Mouse (Mus musculus): ENCODE results near the gene Psmc3ip. TPM values are rescaled to one million over a fixed set of nuclear protein-coding genes. Genes with fewer than 3 reads are reported as not detected.
"Not testable (repeated sequence)": the region's sequence is repeated elsewhere in the genome, so short reads cannot be mapped to it uniquely, and the experiment has no call there.

The Psmc3ip gene
- polyA plus RNA-seq, 1 experiment from 2014 or later, result 63.3 TPM

- peaks cover 12% of the 10 kb centered on the region for H3K36me3 ChIP-seq (ENCODE audit: poor library complexity, severe bottlenecking)
- no peaks in the 10 kb centered on the region for H3K4me1 ChIP-seq
- H3K4me3 ChIP-seq, result no peak overlapping the region
- no peaks in the 10 kb centered on the region for H3K27me3 ChIP-seq
- no peak overlapping the region for H3K9ac ChIP-seq
- H3K27ac ChIP-seq, result no peak overlapping the region
- ATAC-seq, result no peak
- H3K4me2 ChIP-seq, result no peak overlapping the region
- H3K9me3 ChIP-seq (replicated peaks), result peaks cover 4% of the 10 kb centered on the region; the same call in 1 of the 2 replicates
- WGBS, result 87% methylated on average over 2 of the region's 2 CpGs
Measured at GRCm38 (mm10) chr11:101131187-101131586, 36.0 kb upstream of the Psmc3ip start.

DNA sequence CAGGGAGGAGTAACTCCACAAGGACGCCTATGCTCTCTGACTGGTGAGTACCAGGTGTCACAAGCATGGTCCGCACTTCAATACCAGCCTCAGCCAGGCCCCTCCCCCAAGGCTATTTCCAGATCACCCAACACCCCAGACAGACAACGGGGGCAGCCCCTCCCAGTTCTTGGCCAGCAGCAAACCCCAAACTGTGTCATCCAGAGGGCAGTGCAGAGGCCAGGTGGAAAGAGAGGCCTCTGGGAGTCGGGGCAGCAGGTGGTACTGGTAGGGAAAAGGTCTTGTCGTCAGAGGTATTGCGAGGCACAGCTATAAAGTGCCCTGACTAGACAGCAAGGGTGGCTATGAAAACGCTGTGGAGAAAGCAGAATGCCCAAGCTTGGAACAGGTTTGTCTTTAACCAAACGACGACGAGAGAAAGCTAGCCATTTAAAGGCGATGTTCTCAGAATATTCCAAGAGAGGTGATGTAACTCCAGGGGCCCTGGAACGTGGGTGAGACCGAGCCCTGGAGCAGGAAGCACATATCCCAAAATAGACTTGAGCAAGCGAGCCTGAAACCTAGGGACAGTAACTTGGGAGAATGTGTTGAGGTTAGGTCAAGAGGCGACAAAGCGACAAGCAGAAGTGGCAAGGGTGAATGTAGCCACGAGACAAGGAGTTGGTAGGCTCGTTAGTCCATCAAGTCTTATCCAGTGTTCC is 35.0 kb upstream of the Psmc3ip start:
- Histone ChIP-seq H3K9ac (peak overlapping the region; percentile 30; the same call in 1 of the 2 replicates), H3K9me3 (replicated peaks) (peaks cover 4% of the 10 kb centered on the region; the same call in 1 of the 2 replicates), H3K27ac (no peak overlapping the region), H3K4me2 (no peak overlapping the region), H3K4me1 (no peaks in the 10 kb centered on the region), H3K4me3 (no peak overlapping the region), H3K27me3 (no peaks in the 10 kb centered on the region), H3K36me3 (ENCODE audit: poor library complexity, severe bottlenecking) (peaks cover 22% of the 10 kb centered on the region)
- no peak for ATAC-seq
- WGBS, result 55% methylated on average over 18 of the region's 18 CpGs

- no peaks in the 10 kb centered on the region for H3K27me3 ChIP-seq
- ATAC-seq, result no peak
- H3K9ac ChIP-seq, result no peak overlapping the region
- H3K9me3 ChIP-seq (replicated peaks), result peaks cover 4% of the 10 kb centered on the region; the same call in 1 of the 2 replicates
- peaks cover 31% of the 10 kb centered on the region for H3K36me3 ChIP-seq (ENCODE audit: poor library complexity, severe bottlenecking)
- H3K4me3 ChIP-seq, result no peak overlapping the region
- no peak overlapping the region for H3K4me2 ChIP-seq
- 85% methylated on average over 11 of the region's 11 CpGs for WGBS
- no peaks in the 10 kb centered on the region for H3K4me1 ChIP-seq
- no peak overlapping the region for H3K27ac ChIP-seq
Measured at GRCm38 (mm10) chr11:101128996-101129577, 33.9 kb upstream of the Psmc3ip start.

DNA sequence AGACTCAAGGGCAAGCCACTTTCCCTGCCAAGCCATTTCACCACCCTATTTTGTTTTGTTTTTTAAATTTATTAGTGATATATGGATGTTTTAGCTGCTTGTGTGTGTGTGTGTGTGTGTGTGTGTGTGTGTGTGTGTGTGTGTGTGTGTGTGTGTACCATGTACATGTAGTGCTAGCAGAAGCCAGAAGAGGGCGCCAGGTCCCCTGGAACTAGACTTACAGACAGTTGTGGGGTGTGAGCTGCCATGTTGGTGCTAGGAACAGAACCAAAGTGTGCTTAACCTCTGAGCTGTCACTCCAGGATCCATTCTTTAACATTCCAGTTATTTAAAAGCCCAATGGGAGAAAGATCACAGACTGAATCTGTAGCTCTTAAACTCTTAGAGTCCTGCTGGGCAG is 31.8 kb upstream of the Psmc3ip start:
- H3K9ac ChIP-seq, result no peak overlapping the region
- WGBS, result 80% methylated on average over 1 of the region's 1 CpGs

GRCm38 (mm10) chr11:101125008-101125407 is 29.8 kb upstream of the Psmc3ip start:
- not testable (repeated sequence) for H3K9me3 ChIP-seq (replicated peaks); H3K4me3 ChIP-seq; H3K27ac ChIP-seq; H3K27me3 ChIP-seq; H3K9ac ChIP-seq; H3K4me2 ChIP-seq; ATAC-seq
- peaks cover 15% of the 10 kb centered on the region for H3K4me1 ChIP-seq
- peaks cover 49% of the 10 kb centered on the region for H3K36me3 ChIP-seq (ENCODE audit: poor library complexity, severe bottlenecking)
- 95% methylated on average over 9 of the region's 9 CpGs for WGBS

More for the DNA sequence above, 31.8 kb upstream of the Psmc3ip start:
- Histone ChIP-seq H3K9me3 (replicated peaks) (peaks cover 4% of the 10 kb centered on the region; the same call in 1 of the 2 replicates), H3K4me3 (no peak overlapping the region), H3K27me3 (no peaks in the 10 kb centered on the region), H3K36me3 (ENCODE audit: poor library complexity, severe bottlenecking) (peaks cover 49% of the 10 kb centered on the region), H3K27ac (no peak overlapping the region), H3K4me1 (no peaks in the 10 kb centered on the region), H3K4me2 (no peak overlapping the region)
- ATAC-seq, result no peak

DNA sequence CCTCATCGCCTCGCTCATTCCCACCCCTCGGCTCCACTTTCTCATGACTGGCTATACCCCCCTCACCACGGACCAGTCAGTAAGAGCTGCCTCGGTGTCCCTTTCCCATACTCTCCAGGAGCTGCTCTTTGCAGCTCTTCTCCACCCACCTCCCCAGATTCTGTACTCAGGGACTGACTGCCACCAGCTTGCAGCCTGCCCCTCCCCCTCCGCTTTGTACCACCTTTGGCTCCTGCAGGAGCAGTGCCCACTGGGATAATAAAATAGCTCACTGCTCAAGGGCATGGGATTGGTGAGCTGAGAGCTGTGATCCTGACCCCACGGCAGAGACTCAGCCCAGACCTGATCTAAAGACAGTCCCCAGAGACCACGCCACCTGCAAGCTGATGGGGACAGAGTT is 29.3 kb upstream of the Psmc3ip start:
- H3K27me3 ChIP-seq; H3K4me3 ChIP-seq; ATAC-seq; H3K9ac ChIP-seq; H3K27ac ChIP-seq; H3K4me2 ChIP-seq; H3K9me3 ChIP-seq (replicated peaks): not testable (repeated sequence)
- H3K4me1 ChIP-seq, result peaks cover 15% of the 10 kb centered on the region
- H3K36me3 ChIP-seq (ENCODE audit: poor library complexity, severe bottlenecking), result peaks cover 49% of the 10 kb centered on the region
- 92% methylated on average over 8 of the region's 8 CpGs for WGBS

DNA sequence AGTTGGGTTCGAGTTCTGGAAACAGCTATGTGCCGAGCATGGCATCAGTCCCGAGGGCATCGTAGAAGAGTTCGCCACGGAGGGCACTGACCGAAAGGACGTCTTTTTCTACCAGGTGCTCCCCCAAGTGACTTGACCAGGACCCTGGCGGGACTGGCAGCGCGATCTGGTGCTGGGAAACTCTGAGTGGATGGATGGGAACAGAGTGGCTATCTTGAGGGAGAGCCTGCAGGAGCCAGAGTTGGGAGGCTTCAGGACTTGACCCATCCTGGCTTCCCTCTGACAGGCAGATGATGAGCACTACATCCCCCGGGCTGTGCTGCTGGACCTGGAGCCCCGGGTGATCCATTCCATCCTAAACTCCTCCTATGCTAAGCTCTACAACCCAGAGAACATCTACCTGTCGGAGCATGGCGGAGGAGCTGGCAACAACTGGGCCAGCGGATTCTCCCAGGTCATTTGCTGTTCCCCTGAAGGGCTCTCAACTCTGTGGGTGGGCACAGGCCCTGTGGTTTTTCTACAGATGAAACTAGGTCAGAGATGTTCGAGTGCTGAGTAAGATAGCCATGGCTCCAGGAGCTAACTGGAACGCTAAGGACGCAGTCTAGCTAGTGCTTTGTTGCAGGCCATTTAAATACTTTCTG is 25.4 kb upstream of the Psmc3ip start:
- H3K9me3 ChIP-seq (replicated peaks), result no peaks in the 10 kb centered on the region
- ATAC-seq, result no peak
- no peaks in the 10 kb centered on the region for H3K27me3 ChIP-seq
- H3K27ac ChIP-seq, result peak overlapping the region; percentile 90
- H3K4me1 ChIP-seq, result peaks cover 47% of the 10 kb centered on the region
- WGBS, result 23% methylated on average over 19 of the region's 19 CpGs
- peak overlapping the region; percentile 98 for H3K4me2 ChIP-seq
- H3K9ac ChIP-seq, result peak overlapping the region; percentile 91
- H3K4me3 ChIP-seq, result peak overlapping the region; percentile 87
- peaks cover 32% of the 10 kb centered on the region for H3K36me3 ChIP-seq (ENCODE audit: poor library complexity, severe bottlenecking)

DNA sequence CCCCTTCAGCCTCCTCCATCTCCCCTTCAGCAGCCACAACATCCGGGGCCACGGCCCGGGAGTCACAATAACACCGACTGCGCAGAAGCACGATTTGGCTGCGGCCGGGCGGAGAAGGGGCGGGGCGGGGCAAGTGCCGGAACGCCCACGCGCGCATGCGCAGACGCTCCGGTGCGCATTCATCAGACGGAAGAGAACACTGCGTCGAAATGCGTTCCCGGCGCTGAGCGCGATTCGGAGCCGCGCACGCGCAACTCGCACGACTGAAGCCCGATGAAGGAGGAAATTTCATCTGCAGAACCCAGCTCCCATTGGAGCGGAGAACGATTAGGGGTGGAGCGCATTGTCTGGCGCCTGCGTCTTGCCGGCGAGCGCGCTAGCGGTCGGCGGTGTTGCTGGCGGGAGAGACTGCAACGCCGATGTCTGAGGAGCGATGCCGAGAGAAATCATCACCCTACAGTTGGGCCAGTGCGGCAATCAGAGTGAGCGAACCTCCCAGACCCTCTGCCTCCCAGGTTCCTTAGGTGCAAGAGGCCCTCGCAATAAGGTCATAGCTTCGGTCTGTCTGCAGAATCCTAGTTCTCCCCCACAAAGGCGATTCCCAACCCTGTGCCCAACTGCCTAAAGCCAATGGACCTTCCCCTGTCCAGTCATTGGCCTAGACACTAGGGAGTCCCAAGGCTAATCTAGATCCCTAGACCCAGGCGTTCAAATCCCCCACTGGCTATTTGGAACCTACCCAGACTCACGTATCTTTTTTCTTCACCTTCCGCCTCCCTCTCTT is 24.7 kb upstream of the Psmc3ip start, which contains the start of the genes Retreg3 and Tubg1:
Gene Retreg3, minus strand, starts transcription at position 133 of the 784 bp plus-strand sequence.
Gene Tubg1, plus strand, starts transcription at position 178 of the 784 bp plus-strand sequence.
- under 1% methylated on average over 61 of the region's 61 CpGs for WGBS
- Histone ChIP-seq H3K9me3 (replicated peaks) (no peaks in the 10 kb centered on the region), H3K27me3 (no peaks in the 10 kb centered on the region), H3K36me3 (ENCODE audit: poor library complexity, severe bottlenecking) (peaks cover 25% of the 10 kb centered on the region), H3K9ac (peak within 1 kb of the TSS; percentile 95), H3K27ac (peak within 1 kb of the TSS; percentile 90), H3K4me2 (peak within 1 kb of the TSS; percentile 98), H3K4me1 (peaks cover 54% of the 10 kb centered on the region), H3K4me3 (peak within 1 kb of the TSS; percentile 87)
- peak; percentile 97 for ATAC-seq

- peak; percentile 77 for ATAC-seq
- H3K4me1 ChIP-seq, result peaks cover 57% of the 10 kb centered on the region
Measured at GRCm38 (mm10) chr11:101119131-101119760, 24.0 kb upstream of the Psmc3ip start.

DNA sequence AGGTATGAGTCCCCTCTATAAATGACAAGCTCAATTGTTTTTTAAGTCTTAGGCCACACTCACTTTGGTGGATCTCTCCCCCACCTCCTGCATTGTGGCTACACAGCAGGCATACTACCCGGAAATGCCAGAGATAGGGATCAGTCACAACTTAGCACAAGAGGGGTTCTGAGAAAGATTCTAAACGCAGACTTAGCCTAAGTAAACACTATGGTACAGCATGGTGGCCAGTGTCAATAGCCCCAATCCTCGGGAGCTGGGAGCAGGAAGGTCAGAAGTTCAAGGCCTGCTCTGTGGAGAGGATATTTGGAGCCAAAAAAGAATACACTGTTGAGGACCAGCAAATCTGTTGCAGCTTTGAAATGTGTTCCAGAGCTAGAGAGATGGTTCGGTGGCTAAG is 22.9 kb upstream of the Psmc3ip start:
- 58% methylated on average over 4 of the region's 4 CpGs for WGBS
- Histone ChIP-seq H3K4me2 (peak overlapping the region; percentile 98), H3K4me1 (peaks cover 57% of the 10 kb centered on the region), H3K9me3 (replicated peaks) (no peaks in the 10 kb centered on the region), H3K27ac (no peak overlapping the region), H3K27me3 (no peaks in the 10 kb centered on the region), H3K9ac (peak overlapping the region; percentile 95), H3K36me3 (ENCODE audit: poor library complexity, severe bottlenecking) (peaks cover 9% of the 10 kb centered on the region), H3K4me3 (peak overlapping the region; percentile 87)
- ATAC-seq, result no peak

More at GRCm38 (mm10) chr11:101119131-101119760, 24.0 kb upstream of the Psmc3ip start:
- Histone ChIP-seq H3K27me3 (no peaks in the 10 kb centered on the region), H3K9me3 (replicated peaks) (no peaks in the 10 kb centered on the region), H3K4me3 (peak overlapping the region; percentile 87), H3K36me3 (ENCODE audit: poor library complexity, severe bottlenecking) (peaks cover 19% of the 10 kb centered on the region), H3K4me2 (peak overlapping the region; percentile 98), H3K9ac (peak overlapping the region; percentile 95), H3K27ac (peak overlapping the region; percentile 80)
- under 1% methylated on average over 38 of the region's 39 CpGs for WGBS

DNA sequence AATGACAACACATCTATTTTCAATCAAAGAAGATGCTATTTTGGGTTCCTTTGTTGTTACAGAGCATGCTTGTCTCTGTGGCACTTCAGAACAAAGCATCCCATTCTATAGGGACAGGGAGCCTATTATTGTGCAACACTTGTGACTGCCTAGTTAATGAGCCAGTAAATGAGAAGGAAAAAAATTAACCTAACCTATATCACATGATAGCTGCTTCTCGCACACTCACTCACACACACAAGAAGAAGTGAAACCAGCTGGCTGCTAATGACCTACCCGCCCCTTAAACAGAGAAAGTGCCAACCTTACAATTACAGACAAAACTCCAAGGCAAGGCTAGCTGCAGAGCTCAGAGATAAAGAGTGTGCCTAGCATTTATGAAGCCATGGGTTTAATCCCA is 20.3 kb upstream of the Psmc3ip start:
- peak overlapping the region; percentile 3 for H3K9ac ChIP-seq
- no peaks in the 10 kb centered on the region for H3K27me3 ChIP-seq
- peak overlapping the region; percentile 52; the same call in 1 of the 2 replicates for H3K27ac ChIP-seq
- no peak overlapping the region for H3K4me3 ChIP-seq
- ATAC-seq, result no peak
- no peaks in the 10 kb centered on the region for H3K9me3 ChIP-seq (replicated peaks)
- WGBS, result 28% methylated on average over 2 of the region's 2 CpGs
- H3K4me1 ChIP-seq, result peaks cover 44% of the 10 kb centered on the region
- H3K36me3 ChIP-seq (ENCODE audit: poor library complexity, severe bottlenecking), result 0 out of 2 replicates have a peak, but pooled peaks cover 4% of the 10 kb centered on the region
- peak overlapping the region; percentile 10; the same call in 1 of the 2 replicates for H3K4me2 ChIP-seq
